Mouse (Mus musculus): ENCODE results near the gene Rab34. TPM values are rescaled to one million over a fixed set of nuclear protein-coding genes. Genes with fewer than 3 reads are reported as not detected.

Gene Rab34
- polyA plus RNA-seq (2016; fragmentation: Nextera tagmentation; extraction: Ambion mirVana), result 107 and 123 TPM in 2 replicates

DNA sequence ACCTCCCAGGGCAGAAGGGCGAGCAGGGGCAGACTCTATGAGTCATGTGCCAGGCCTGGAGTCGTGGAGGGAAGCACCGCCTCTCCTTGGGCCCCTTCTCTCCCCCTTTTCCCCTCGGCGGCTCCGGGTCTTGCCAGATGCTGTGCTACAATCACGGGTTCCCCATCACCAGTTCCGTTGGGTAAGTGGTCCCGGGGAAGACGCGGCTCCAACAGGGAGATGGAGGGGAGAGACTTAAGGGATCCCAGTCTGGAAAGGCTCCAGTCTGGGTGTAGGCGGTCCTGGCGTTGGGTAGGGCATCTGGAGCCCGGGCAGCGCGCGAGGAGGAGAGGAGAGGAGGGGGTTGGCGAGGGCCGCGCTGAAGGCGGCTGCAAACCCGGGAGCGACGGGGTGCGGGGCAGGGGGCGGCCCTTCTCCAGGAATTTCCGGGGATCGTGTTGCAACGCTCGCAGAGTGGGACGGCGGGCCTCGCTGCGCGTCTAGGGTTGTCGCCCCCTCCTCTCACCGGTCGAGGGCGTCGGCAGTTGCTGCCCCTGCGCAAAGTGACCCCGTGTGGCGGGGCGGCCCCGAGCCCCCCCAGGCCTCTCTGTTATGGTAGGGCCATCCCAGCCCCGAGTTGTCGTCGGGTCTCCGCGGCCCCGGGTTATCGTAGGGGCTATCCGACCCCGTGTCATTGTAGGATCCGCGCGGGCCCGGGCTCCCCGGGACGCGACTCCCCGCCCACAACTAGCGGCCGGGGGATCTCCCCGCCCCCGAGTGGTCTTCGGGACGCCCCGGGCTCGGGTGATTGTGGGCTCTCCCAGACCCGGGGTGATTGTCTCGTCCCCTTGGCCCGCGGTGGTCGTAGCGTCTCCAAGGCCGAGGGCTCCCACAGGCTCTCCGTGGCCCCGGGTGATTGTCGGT is at the start of gene Rab34:
TSS of gene Rab34 (plus strand) at position 100 of the 903 bp plus-strand sequence.
- H3K27ac ChIP-seq (replicated peaks), result peak within 1 kb of the TSS; percentile 100
- 0 out of 2 replicates have a peak, but pooled peaks cover 3% of the 10 kb centered on the region for H3K9me3 ChIP-seq
- H3K4me3 ChIP-seq, result peak within 1 kb of the TSS; percentile 90
- H3K36me3 ChIP-seq (replicated peaks), result peaks cover 35% of the 10 kb centered on the region
- peaks cover 40% of the 10 kb centered on the region for H3K4me1 ChIP-seq
- WGBS, result under 1% methylated on average over 80 of the region's 80 CpGs
- H3K27me3 ChIP-seq (replicated peaks; ENCODE audit: low read depth, poor library complexity, severe bottlenecking), result no peaks in the 10 kb centered on the region; the same call in 1 of the 2 replicates
- peak; percentile 94 for DNase-seq (ENCODE audit: low spot score)

DNA sequence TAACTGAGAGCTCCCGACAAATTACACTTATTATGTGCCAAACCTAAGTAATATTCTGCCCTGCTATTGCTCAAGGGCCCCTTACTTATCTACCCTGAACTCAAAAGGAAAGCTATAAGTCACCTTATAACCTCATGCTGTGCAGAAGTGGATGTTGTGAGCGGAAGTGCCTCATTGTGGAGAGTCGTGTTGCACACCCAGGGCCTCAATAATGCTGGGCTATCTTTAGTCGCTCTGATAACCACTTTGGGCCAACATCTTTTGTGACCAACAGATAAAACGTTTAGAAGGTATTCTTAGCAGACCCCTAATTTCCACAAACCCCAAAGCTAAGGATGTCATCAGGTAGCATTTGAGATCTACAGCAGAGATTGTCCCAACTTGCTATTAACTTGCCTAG is 47.6 kb upstream of the Rab34 start:
- H3K27ac ChIP-seq (replicated peaks), result no peak overlapping the region
- WGBS, result 82% methylated on average over 5 of the region's 5 CpGs

DNA sequence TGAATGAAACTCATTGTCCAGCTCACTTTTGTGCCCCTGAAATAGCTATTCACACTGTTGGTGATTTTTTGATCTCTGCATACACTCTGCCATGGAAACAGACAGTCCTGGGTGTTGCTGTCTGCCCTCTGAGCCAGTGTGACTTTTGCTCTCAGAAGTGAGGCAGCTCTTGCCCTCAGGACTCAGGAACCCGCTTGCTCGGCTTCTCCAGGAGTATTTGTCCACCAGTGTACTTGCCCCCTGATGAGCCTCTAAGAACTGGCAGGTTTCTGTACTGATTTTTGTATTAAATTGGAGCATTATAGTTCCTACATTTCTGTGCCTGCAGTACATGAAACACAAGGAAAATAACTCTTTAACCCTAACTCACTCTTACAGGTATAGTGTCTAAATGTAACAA is 44.7 kb upstream of the Rab34 start:
- Histone ChIP-seq H3K27ac (replicated peaks) (no peak overlapping the region), H3K4me3 (no peak overlapping the region), H3K9me3 (no peaks in the 10 kb centered on the region), H3K36me3 (replicated peaks) (peaks cover 57% of the 10 kb centered on the region), H3K4me1 (no peaks in the 10 kb centered on the region), H3K27me3 (replicated peaks; ENCODE audit: low read depth, poor library complexity, severe bottlenecking) (no peaks in the 10 kb centered on the region)
- no peak for DNase-seq (ENCODE audit: low spot score)
- 87% methylated on average over 2 of the region's 2 CpGs for WGBS

More for the DNA sequence above, 47.6 kb upstream of the Rab34 start:
- Histone ChIP-seq H3K36me3 (replicated peaks) (peaks cover 29% of the 10 kb centered on the region), H3K4me1 (peaks cover 8% of the 10 kb centered on the region; the same call in 1 of the 2 replicates), H3K27me3 (replicated peaks; ENCODE audit: low read depth, poor library complexity, severe bottlenecking) (no peaks in the 10 kb centered on the region), H3K4me3 (no peak overlapping the region), H3K9me3 (no peaks in the 10 kb centered on the region)
- DNase-seq (ENCODE audit: low spot score), result no peak

DNA sequence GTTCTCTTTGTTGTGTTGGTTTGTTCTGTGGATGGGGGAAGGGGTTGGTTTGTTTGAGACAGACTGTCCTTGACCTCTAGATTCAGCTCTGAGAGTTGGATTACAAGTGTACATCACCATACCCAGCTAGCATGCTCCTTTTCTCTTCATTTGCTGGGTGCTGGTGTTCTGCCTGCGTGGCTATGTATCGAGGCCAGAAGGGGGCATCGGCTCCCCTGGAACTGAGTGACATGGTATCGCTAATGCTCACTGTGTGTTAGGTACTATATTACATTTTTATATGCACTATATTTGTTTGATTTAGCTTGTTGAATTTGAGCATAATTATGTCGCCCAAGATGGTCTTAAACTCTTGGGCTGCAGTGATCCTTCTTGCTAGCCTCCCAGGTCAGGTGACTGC is 42.1 kb upstream of the Rab34 start:
- Histone ChIP-seq H3K4me1 (no peaks in the 10 kb centered on the region), H3K27ac (replicated peaks) (no peak overlapping the region), H3K4me3 (no peak overlapping the region), H3K27me3 (replicated peaks; ENCODE audit: low read depth, poor library complexity, severe bottlenecking) (no peaks in the 10 kb centered on the region), H3K36me3 (replicated peaks) (peaks cover 82% of the 10 kb centered on the region), H3K9me3 (no peaks in the 10 kb centered on the region)
- no peak for DNase-seq (ENCODE audit: low spot score)
- WGBS, result 88% methylated on average over 5 of the region's 5 CpGs

DNA sequence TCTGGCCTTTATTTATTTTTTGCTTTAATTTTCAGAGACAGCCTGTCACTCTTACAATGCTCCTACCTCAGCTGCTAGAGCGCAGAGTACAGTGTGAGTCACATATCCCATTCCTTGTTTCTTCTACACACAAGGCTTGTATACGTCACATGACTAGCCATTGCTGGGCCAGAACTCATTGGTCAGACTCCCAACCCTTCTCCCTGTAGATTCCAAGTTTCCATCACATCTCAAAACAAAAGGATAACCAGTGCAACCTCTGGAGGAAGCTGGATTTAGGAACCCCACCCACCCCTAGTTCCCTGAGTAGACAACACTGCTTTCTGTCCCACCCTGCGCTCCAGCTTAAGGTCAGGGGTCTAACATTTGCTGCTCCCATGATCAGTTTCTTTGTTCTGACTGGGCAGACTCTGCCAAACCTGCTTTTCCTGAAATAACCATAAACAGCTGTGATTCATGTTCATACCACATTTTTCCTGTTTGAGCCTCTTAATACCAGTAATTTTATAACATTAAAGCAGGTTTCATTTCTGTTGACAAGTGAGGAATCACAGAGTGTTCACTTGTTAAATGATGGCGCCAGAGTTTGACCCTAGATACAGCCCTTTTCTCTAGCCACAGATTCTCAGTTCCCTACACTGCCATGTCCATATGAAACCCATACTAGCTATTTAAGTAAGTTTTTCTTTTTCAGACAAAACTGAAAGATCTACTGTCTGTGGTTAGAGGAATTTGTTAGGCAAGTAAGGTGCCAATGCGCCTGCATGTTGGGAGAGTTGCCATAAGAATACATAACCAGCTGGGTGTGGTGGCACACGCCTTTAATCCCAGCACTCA is 41.3 kb upstream of the Rab34 start:
- Histone ChIP-seq H3K9me3 (no peaks in the 10 kb centered on the region), H3K4me3 (no peak overlapping the region), H3K4me1 (no peaks in the 10 kb centered on the region), H3K27ac (replicated peaks) (no peak overlapping the region), H3K36me3 (replicated peaks) (peaks cover 88% of the 10 kb centered on the region), H3K27me3 (replicated peaks; ENCODE audit: low read depth, poor library complexity, severe bottlenecking) (no peaks in the 10 kb centered on the region)
- WGBS, result 93% methylated on average over 6 of the region's 6 CpGs
- no peak for DNase-seq (ENCODE audit: low spot score)

DNA sequence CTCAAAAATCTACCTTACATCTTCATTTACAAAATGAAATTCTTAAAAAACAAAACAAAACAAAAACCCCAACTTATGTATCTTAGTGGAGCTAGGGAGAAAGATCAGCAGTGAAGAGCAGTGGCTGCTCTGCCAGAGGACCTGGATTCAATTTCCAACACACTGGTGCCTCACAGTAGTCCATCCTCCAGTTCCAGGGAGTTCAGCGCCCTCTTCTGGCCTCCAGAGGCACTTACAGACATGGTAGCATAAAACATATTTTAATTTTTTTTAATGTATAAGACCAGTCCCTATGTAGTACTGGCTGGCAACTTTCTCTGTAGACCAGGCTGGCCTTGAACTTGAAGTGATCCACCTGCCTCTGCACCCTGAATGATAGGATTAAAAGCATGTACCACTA is 37.1 kb upstream of the Rab34 start:
- Histone ChIP-seq H3K4me3 (no peak overlapping the region), H3K9me3 (no peaks in the 10 kb centered on the region), H3K36me3 (replicated peaks) (peaks cover 97% of the 10 kb centered on the region), H3K27ac (replicated peaks) (no peak overlapping the region), H3K27me3 (replicated peaks; ENCODE audit: low read depth, poor library complexity, severe bottlenecking) (no peaks in the 10 kb centered on the region), H3K4me1 (peaks cover under 1% of the 10 kb centered on the region; the same call in 1 of the 2 replicates)
- peak; percentile 36 for DNase-seq (ENCODE audit: low spot score)
- WGBS, result 28% methylated on average over 1 of the region's 1 CpGs

DNA sequence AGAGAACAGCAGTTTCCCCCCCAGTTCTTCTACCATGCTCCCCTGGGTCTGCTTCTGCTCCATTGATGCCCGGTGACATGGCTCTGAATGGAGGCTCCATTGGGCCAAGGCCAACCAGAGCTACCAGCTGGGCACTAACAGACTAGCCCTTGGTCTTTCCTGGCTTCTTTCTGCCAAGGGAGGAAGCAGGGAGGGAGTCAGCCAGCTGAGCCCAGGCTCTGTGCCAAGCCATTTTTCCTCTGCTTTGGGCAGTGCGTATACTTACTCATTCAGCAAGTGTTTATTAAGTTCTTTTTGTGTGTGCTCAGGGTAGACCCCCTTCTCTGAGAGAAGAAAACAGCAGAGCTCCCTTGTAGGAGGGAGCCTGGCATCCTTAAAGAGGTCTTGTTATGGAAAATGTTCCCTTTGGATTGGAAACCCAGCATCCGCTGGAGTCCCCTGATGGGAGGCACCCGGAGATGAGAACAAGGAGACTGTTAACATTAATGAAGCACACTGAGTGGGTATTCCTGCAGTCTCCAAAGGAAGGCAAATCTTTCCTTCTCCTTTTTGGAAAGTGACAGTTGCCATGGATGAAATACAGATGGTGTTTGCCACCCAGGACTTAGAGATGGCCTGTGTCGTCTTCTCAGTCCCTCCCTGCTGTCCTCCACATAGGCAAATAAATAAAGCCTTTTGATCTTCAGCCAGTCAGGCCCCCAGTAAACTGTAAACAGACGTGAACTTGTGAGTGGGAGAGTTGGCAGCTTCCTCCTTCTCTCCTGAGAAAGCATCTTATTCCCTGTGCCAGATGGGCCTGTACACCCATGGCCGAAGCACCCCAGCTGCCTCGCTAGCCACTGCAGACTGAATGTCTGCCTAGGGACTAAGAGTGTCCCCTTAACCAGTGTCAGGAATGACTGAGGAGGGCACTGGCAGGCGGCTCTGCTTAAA is 35.7 kb upstream of the Rab34 start:
- no peak for DNase-seq (ENCODE audit: low spot score)
- Histone ChIP-seq H3K4me1 (peaks cover 6% of the 10 kb centered on the region; the same call in 1 of the 2 replicates), H3K9me3 (no peaks in the 10 kb centered on the region), H3K27ac (replicated peaks) (no peak overlapping the region), H3K27me3 (replicated peaks; ENCODE audit: low read depth, poor library complexity, severe bottlenecking) (no peaks in the 10 kb centered on the region), H3K36me3 (replicated peaks) (peaks cover 97% of the 10 kb centered on the region), H3K4me3 (no peak overlapping the region)
- whole genome bisulfite sequencing, result 82% methylated on average over 9 of the region's 9 CpGs

DNA sequence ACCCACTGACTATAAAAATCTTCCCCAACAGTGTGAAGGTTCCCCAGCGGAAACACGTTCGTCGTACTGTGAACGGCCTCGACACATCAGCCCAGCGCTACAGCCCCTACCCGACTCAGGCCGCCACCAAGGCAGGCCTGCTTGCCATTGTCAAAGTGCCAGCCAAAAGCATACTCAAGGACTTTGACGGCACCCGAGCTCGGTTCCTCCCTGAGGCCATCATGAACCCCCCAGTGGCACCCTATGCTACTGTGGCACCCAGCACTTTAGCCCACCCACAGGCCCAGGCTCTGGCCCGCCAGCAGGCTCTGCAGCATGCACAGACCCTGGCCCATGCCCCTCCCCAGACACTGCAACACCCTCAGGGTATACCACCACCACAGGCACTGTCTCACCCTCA is 34.5 kb upstream of the Rab34 start:
- H3K9me3 ChIP-seq, result no peaks in the 10 kb centered on the region
- WGBS, result 92% methylated on average over 13 of the region's 13 CpGs
- H3K27ac ChIP-seq (replicated peaks), result no peak overlapping the region
- H3K4me3 ChIP-seq, result no peak overlapping the region; the same call in 1 of the 2 replicates
- peaks cover 98% of the 10 kb centered on the region for H3K36me3 ChIP-seq (replicated peaks)
- DNase-seq (ENCODE audit: low spot score), result no peak
- H3K4me1 ChIP-seq, result peaks cover 6% of the 10 kb centered on the region; the same call in 1 of the 2 replicates
- no peaks in the 10 kb centered on the region for H3K27me3 ChIP-seq (replicated peaks; ENCODE audit: low read depth, poor library complexity, severe bottlenecking)

DNA sequence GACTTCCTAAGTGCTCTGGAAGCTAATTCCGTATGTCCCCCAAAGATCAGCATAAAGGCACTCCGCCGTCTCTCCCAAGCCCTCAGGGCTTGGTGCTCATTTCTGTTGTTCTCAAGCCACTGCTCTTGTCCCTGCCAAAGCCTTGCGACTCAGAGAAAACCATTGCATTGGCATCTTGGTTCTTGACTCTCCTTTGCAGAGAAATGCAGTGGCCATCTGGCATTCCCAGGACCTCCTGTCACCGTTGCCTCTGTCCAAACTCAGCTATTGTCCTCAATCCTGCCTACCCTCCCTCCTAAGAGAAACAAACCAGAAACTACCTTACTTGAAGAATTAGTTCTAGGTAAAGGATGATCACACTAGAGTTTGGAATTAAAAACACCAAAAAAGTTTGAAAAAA is 32.6 kb upstream of the Rab34 start:
- no peaks in the 10 kb centered on the region for H3K27me3 ChIP-seq (replicated peaks; ENCODE audit: low read depth, poor library complexity, severe bottlenecking)
- no peaks in the 10 kb centered on the region for H3K9me3 ChIP-seq
- H3K4me3 ChIP-seq, result no peak overlapping the region
- H3K27ac ChIP-seq (replicated peaks), result no peak overlapping the region
- peaks cover 99% of the 10 kb centered on the region for H3K36me3 ChIP-seq (replicated peaks)
- WGBS, result 73% methylated on average over 5 of the region's 5 CpGs
- no peak for DNase-seq (ENCODE audit: low spot score)
- H3K4me1 ChIP-seq, result peaks cover 18% of the 10 kb centered on the region

DNA sequence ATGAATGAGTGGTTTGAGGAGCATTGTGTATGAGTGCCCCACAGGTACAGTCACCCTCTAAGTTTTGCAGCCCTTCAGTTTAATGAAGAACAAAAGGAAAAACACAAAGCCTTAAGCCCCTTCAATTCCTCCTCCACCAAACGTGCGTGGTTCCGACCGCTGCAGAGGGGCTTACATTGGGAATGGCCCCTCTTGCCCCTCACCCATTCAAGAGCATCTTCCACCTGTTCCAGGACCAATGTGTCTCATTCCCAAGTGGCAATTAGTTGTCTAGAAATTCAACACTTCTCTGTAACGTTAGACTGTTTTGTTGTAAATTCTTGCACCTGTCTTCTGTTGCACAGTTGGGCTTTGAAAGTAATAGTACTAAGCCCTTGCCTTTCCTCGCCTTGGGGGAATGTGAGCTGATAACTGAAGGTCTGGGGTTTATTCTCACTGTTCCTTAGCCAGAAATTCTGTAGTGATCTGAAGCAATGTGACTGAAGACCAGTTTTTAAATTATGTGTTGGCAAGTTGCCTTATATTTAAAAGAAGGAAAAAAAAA is 32.0 kb upstream of the Rab34 start:
- Histone ChIP-seq H3K27ac (replicated peaks) (no peak overlapping the region), H3K4me3 (no peak overlapping the region)

DNA sequence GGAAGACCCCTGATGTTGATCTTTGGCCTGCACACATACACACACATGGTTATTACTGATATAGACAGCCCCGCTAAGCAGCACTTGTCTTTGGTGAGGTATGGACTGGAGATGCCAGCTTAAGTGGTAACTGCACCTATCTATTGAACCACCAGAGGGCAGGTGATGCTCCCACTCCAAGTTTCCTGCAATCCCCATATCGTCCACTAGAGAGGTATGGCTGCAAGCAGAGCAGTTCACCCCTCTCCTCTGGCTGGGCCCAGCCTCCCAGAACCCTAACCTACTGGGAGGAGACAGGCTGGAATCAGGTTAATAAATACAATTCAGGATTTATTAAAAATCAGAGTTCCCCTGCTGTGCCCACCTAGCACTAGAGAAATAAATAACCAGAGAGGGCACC is 29.1 kb upstream of the Rab34 start:
- peak; percentile 79 for DNase-seq (ENCODE audit: low spot score)
- no peaks in the 10 kb centered on the region for H3K27me3 ChIP-seq (replicated peaks; ENCODE audit: low read depth, poor library complexity, severe bottlenecking)
- H3K36me3 ChIP-seq (replicated peaks), result peaks cover 98% of the 10 kb centered on the region
- H3K4me1 ChIP-seq, result peaks cover 49% of the 10 kb centered on the region
- peak overlapping the region; percentile 23; the same call in 1 of the 2 replicates for H3K4me3 ChIP-seq
- H3K9me3 ChIP-seq, result no peaks in the 10 kb centered on the region
- no peak overlapping the region for H3K27ac ChIP-seq (replicated peaks)
- 33% methylated on average over 2 of the region's 2 CpGs for WGBS

More for the DNA sequence above, 32.0 kb upstream of the Rab34 start:
- no peaks in the 10 kb centered on the region for H3K9me3 ChIP-seq
- 73% methylated on average over 6 of the region's 6 CpGs for WGBS
- peaks cover 99% of the 10 kb centered on the region for H3K36me3 ChIP-seq (replicated peaks)
- H3K27me3 ChIP-seq (replicated peaks; ENCODE audit: low read depth, poor library complexity, severe bottlenecking), result no peaks in the 10 kb centered on the region
- no peak for DNase-seq (ENCODE audit: low spot score)
- H3K4me1 ChIP-seq, result peaks cover 23% of the 10 kb centered on the region

Measured in embryonic facial prominence, embryonic 10.5 days (tissue).